Mouse (Mus musculus): ENCODE measurements around the gene Rnf31.

Gene Rnf31

DNA sequence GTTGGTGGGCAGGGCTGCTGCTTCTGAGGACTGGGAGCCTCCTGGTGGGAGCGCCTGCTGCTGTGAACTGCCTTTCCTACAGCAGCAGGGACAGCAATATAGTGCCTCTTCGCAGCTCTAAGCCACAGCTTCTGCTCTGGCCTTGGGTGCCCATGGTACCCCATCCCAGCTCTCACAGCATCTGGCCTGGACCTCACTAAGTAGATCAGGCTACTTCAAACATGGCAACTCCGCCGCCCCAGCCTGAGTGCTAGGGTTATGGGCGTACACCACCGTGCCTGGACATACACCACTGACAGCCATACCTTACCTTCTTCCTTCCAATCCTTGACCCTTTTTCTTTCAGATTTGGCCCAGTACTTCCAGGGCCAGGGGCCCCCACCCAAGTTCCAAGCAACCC, 16.8 kb downstream of the Rnf31 start:
- DNase-seq = peak; percentile 91

GRCm38 (mm10) chr14:55613346-55613745, 21.8 kb downstream of the Rnf31 start:
- no peak for DNase-seq

GRCm38 (mm10) chr14:55614565-55615178, 23.2 kb downstream of the Rnf31 start:
- no peak for DNase-seq

DNA sequence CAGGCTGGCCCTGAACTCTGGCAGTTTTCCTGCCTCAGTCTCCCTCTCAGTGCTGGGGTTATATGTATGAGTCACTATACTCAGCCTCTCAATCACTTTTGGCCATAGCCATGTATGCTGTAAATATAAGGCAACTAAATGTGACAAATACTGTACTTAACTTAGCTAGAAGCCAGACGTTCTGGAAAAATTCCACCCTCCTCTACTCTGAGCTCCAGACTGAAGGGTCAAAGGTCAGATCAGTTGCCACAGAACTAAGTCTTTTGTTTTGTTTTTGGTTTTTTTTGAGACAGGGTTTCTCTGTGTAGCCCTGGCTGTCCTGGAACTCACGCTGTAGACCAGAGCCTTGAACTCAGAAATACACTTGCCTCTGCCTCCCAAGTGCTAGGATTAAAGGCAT, 24.4 kb downstream of the Rnf31 start:
- no peak for DNase-seq

DNA sequence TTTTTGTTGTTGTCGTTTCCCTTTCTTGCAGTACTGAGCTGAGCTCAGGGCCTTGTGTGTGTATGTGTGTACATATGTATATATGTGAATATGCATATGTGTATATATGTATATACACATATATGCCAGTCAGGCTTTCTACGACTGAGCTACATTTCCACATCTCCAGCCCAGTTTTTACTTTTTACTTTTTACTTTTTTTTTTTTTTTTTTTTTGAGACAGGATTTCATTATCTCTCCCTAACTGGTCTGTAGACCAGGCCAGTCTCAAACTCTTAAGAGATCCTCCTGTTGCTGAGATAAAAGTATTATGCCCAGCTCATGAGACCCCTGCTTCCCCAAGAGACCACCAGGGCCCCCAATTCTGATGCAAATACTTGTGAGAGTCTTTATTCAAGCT, 25.3 kb downstream of the Rnf31 start:
- no peak for DNase-seq

GRCm38 (mm10) chr14:55617822-55618221, 26.3 kb downstream of the Rnf31 start, which contains the start of gene Rec8:
Gene Rec8, plus strand, starts transcription at chr14:55618037.
- peak; percentile 91 for DNase-seq

GRCm38 (mm10) chr14:55618486-55619195, 27.1 kb downstream of the Rnf31 start:
- DNase-seq = no peak

- DNase-seq = peak; percentile 94
These were observed 36.7 kb downstream of the Rnf31 start for GRCm38 (mm10) chr14:55628077-55628827.

DNA sequence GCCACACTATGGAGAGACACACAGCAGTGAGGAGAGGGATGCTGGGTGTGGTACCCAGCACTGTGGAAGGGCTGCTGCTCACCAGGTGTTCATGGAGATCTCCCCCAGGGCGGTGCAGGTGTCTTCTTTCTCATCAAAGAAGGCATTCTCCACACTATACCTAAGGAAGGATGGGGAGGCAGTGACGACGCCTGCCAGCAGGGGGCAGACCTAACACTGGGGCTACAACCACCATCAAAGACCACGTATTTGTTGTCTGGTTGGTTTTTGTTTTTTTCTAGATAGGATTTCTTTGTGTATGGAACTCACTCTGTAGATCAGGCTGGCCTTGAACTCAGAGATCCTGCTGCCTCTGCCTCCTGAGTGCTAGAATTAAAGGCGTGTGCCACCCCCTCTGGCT, 37.8 kb downstream of the Rnf31 start:
- DNase-seq = peak; percentile 95

DNA sequence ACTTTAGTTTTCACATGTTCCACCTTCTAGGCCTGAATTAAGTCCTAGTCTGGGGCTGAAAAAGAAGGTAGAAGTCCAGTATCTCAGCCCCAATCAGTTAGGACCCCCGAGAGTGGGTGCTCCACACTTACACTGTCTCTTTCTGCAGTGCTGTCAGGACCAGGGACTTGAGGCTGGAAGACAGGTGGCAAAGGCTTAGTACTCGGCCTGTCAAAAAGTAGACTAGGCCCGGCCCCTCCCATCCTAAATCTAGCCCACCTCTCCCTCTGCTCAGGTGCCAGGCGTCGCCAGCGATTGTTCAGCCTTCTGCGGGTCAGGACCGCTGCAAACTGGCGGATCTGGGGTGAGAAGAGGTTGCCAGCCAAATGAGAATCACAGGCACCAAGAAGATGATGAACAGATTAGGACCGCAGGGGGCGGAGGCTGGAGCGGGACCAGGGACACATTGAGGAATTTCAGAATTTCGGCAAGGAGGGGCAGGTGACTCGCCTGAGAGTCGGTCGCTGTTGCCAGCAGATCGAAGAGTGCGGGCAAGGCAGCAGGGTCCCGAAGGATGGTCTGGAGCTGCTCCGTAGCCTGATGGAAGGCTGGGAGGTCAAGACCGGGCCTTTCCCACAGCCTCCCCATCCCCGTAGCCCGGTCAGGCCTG, 43.5 kb downstream of the Rnf31 start:
- peak; percentile 96 for DNase-seq

GRCm38 (mm10) chr14:55635523-55636007, 44.1 kb downstream of the Rnf31 start, which contains the start of gene Ipo4:
Gene Ipo4, minus strand, starts transcription at chr14:55635957.
- DNase-seq = peak; percentile 99

- no peak for DNase-seq
These were observed 46.3 kb downstream of the Rnf31 start, which contains the start of gene Gm49378 for GRCm38 (mm10) chr14:55637795-55638194. Gene Gm49378, minus strand, starts transcription at chr14:55637895.

DNA sequence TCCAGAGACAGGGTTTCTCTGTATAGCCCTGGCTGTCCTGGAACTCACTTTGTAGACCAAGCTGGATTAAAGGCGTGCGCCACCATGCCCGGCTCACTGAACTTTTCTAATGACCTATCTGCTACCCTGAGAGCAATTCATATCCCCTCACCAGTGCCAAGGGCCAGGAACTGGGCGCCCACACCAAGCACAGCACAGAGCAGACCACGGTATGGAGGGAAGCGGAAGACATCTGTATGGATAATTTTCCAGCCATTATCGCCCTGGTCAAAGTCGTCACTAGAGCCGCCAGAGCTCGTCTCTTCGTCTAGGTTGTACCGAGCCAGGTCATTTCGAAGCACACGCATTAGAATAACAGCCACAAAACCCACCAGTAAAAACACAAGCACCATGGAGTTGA, 49.3 kb downstream of the Rnf31 start:
- DNase-seq = peak; percentile 91

GRCm38 (mm10) chr14:55641291-55641690, 49.8 kb downstream of the Rnf31 start:
- DNase-seq = no peak

DNA sequence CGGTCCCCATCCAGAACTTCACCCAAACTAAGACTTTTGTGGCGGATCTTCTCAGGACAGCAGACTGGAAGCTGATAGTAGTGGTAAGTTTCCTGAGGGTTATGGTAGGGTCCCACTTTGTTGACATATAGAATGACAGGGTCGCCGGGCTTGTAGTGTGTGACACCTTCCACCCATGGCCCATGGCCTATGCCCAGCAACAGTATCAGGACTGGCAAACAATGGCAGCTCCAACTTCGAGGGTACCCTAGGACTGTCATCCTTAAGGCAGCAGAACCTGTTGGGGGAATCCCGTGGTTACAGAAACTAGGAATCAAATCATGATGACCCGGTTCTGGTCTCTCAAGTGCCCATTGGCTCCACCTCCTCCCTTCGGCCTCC, 51.2 kb downstream of the Rnf31 start:
- no peak for DNase-seq

DNA sequence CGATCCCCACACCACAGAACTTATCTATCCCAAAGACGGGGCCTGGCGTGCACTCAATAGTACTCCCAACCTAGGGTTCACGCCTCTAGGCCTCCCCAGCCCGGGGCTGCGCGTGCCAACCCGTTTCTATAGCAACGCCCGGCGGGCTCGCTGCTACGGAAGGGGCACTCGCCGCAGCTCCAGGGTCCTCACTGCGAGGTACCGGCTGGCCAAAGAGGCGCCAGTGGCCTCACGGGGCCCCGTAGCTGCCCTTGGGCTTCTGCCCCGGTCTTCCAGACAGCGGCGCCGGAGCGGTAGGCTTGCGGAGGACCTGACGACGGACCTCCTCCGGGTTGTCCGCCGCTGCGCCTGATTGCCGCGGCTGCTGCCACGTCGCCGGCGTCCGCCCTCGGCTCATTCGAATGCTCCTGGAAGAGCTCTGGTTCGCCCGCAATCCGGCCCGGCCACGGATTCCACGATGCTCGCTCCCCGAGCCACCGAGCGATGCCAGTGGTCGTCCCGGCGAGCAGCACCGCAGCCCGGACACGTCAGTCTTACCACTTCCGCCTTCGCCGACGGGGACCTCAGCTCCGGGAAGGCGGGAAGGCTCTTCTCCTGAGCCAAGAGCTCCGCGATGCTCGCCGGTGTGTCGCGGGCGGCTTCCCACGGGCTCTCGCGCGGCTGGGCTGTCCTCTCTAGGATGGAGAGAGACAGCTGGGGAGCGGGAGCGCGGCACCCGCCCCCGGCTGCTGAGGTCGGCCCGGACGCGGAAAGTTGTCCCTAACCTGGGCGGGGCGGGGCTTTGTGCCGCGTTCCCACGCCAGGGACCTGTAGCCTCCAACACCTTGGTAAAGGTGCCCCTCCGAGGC, 51.8 kb downstream of the Rnf31 start, which contains the start of gene Tm9sf1:
Gene Tm9sf1 (minus strand): TSS at position 747 of the 848 bp plus-strand sequence.
- DNase-seq = peak; percentile 99

DNA sequence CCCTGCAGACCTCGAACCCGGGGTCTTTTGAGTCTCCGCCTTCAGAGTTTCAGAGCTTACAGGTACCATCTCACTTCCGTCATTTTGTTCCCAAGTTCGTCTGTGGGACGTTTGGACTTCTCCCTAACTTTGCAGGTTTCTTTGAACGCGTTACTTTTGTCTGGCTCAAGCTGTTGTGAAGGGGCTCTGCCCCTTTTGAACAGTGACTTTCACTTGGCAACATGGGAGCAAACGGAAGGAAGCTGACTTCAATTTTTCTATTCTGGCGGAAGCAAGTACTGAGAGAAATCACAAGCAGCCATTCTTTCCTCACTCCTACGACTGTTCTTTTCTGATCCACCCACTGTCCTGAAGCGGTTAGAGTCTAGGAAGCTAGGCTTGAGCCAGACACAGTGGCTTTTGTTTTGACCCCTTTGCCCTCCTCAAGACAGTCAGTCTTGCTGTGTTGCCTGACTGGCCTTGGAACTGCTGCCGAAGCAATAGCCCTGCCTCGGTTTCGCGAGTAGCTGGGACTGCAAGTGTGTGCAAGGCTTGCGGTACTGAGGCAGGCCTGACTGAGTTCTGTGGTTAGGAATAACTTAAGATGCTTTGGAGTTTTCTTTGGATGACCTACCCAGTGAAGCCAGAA, 52.9 kb downstream of the Rnf31 start:
- DNase-seq = peak; percentile 89

DNA sequence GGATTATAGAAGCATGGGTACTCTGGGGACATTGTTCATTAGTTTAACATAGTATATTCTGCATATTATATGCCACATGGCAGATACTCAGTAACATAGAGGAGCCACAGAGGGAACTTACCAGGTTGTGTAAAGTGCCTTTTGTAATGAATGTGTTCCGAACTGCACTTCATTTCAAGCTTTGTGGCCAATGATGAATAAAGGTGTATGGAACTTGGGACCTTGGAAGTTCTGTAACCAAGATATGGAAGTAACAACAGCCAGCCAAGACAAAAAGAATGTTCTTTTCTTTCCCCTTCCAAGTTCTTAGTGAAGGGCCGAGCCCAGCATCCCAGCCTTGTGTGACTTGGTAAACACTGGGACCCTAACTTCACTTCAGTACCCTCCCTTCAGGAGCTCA, 58.4 kb downstream of the Rnf31 start, which contains the start of gene Tssk4:
Gene Tssk4 (plus strand): TSS at position 301 of the 400 bp plus-strand sequence.
- no peak for DNase-seq

DNA sequence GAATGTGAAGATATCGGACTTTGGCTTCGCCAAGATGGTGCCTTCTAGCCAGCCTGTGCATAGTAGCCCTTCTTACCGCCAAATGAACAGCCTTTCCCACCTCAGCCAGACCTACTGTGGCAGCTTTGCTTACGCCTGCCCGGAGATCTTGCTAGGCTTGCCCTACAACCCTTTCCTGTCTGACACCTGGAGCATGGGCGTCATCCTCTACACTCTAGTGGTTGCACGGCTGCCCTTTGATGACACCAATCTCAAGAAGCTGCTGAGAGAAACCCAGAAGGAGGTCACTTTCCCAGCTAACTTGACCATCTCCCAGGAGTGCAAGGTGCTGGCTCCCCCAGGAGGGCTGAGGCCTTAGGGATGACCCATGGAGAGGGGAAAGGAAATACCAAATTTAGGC, 60.0 kb downstream of the Rnf31 start:
- DNase-seq = no peak
